Mouse (Mus musculus) ovary, adult 18-20 months (tissue): ENCODE measurements around the gene Slc38a4.

Source experiments
- DNase-seq: peaks from one replicate; pipeline ENCODE4 v3.0.0; 2022; ENCODE audit warnings: low spot score, mixed read lengths

Slc38a4 gene

GRCm38 (mm10) chr15:97015036-97015596 lies 40.6 kb downstream of the Slc38a4 start:
- no peak for DNase-seq

GRCm38 (mm10) chr15:97011599-97012372 lies 44.0 kb downstream of the Slc38a4 start:
- DNase-seq = no peak

- DNase-seq = no peak
Measured at GRCm38 (mm10) chr15:97009271-97009670, 46.5 kb downstream of the Slc38a4 start.

GRCm38 (mm10) chr15:97005631-97006234 lies 50.0 kb downstream of the Slc38a4 start:
- no peak for DNase-seq

GRCm38 (mm10) chr15:97004525-97004867 lies 51.3 kb downstream of the Slc38a4 start:
- DNase-seq = no peak

- DNase-seq = no peak
Measured at GRCm38 (mm10) chr15:97003851-97004524, 51.8 kb downstream of the Slc38a4 start.

GRCm38 (mm10) chr15:97003186-97003585 lies 52.6 kb downstream of the Slc38a4 start:
- DNase-seq = no peak

- no peak for DNase-seq
Measured at GRCm38 (mm10) chr15:97002752-97003151, 53.0 kb downstream of the Slc38a4 start.

GRCm38 (mm10) chr15:97001886-97002285 lies 53.9 kb downstream of the Slc38a4 start:
- DNase-seq = no peak

- no peak for DNase-seq
Measured at GRCm38 (mm10) chr15:97001416-97001815, 54.3 kb downstream of the Slc38a4 start.

GRCm38 (mm10) chr15:97000319-97001251 lies 55.2 kb downstream of the Slc38a4 start:
- no peak for DNase-seq

GRCm38 (mm10) chr15:96999401-96999800 lies 56.4 kb downstream of the Slc38a4 start:
- no peak for DNase-seq

- no peak for DNase-seq
Measured at GRCm38 (mm10) chr15:96985618-96986017, 70.1 kb downstream of the Slc38a4 start.

- DNase-seq = no peak
Measured at GRCm38 (mm10) chr15:96983581-96984330, 72.0 kb downstream of the Slc38a4 start.

GRCm38 (mm10) chr15:96975125-96975524 lies 80.6 kb downstream of the Slc38a4 start:
- no peak for DNase-seq

GRCm38 (mm10) chr15:96974131-96974530 lies 81.6 kb downstream of the Slc38a4 start:
- DNase-seq = no peak

GRCm38 (mm10) chr15:96973370-96973769 lies 82.4 kb downstream of the Slc38a4 start:
- DNase-seq = no peak

- DNase-seq = no peak
Measured at GRCm38 (mm10) chr15:96972706-96973274, 83.0 kb downstream of the Slc38a4 start.

- no peak for DNase-seq
Measured at GRCm38 (mm10) chr15:96971906-96972305, 83.8 kb downstream of the Slc38a4 start.

GRCm38 (mm10) chr15:96969792-96970191 lies 86.0 kb downstream of the Slc38a4 start:
- DNase-seq = no peak

GRCm38 (mm10) chr15:96968741-96969140 lies 87.0 kb downstream of the Slc38a4 start:
- no peak for DNase-seq
